Mouse (Mus musculus) T-helper 17 cell (primary cell): ENCODE data around the gene Plbd2.
"Not testable (repeated sequence)": the region's sequence is repeated elsewhere in the genome, so short reads cannot be mapped to it uniquely, and the experiment has no call there.

Experiments
- in situ Hi-C, 2 experiments: fragments of 300-600 bp; cut with MboI, MseI; formaldehyde crosslinking; loops; 1 replicate in 1 of 2; 2 replicates in 1 of 2; pipeline ENCODE4 v1.15.1; 2025; ENCODE audit warnings: high pct_unique_total_duplicates in 2 of 2

Plbd2 gene

GRCm38 (mm10) chr5:120511643-120512220, 8.3 kb upstream of the Plbd2 start:
- in situ Hi-C loops, result no loop called here

GRCm38 (mm10) chr5:120510982-120511642, 7.7 kb upstream of the Plbd2 start, which contains the start of gene Slc8b1:
Slc8b1 (plus strand) TSS chr5:120511168.
- in situ Hi-C loops, result no loop called here

- in situ Hi-C loops, result loop anchor here in 1 of 2 experiments (5.0 kb wide), 1 partner anchor 100 kb away; no protein-coding TSS in a partner anchor
These were observed 3.9 kb upstream of the Plbd2 start for GRCm38 (mm10) chr5:120507311-120507710.

GRCm38 (mm10) chr5:120506490-120506889, 3.1 kb upstream of the Plbd2 start:
- in situ Hi-C loops, result loop anchor here in 1 of 2 experiments (5.0 kb wide), 1 partner anchor 101 kb away; no protein-coding TSS in a partner anchor

- in situ Hi-C loops, result loop anchor here in 1 of 2 experiments (5.0 kb wide), 1 partner anchor 102 kb away; no protein-coding TSS in a partner anchor
These were observed 2.4 kb upstream of the Plbd2 start for GRCm38 (mm10) chr5:120505781-120506180.

GRCm38 (mm10) chr5:120505368-120505767, 1.9 kb upstream of the Plbd2 start:
- in situ Hi-C loops, result loop anchor here in 1 of 2 experiments (5.0 kb wide), 1 partner anchor 102 kb away; no protein-coding TSS in a partner anchor

- in situ Hi-C loops, result no loop called here
These were observed 716 bp downstream of the Plbd2 start for GRCm38 (mm10) chr5:120502675-120503143.

- in situ Hi-C loops, result no loop called here
These were observed 1.2 kb downstream of the Plbd2 start for GRCm38 (mm10) chr5:120502147-120502621.

GRCm38 (mm10) chr5:120500609-120501008, 2.8 kb downstream of the Plbd2 start:
- in situ Hi-C loops, result not testable (repeated sequence)

- in situ Hi-C loops, result no loop called here
These were observed 4.2 kb downstream of the Plbd2 start for GRCm38 (mm10) chr5:120499202-120499601.

GRCm38 (mm10) chr5:120497071-120497470, 6.4 kb downstream of the Plbd2 start:
- in situ Hi-C loops, result no loop called here

- in situ Hi-C loops, result no loop called here
These were observed 7.7 kb downstream of the Plbd2 start for GRCm38 (mm10) chr5:120495703-120496226.

- in situ Hi-C loops, result no loop called here
These were observed 8.2 kb downstream of the Plbd2 start for GRCm38 (mm10) chr5:120495064-120495702.

- in situ Hi-C loops, result no loop called here
These were observed 9.5 kb downstream of the Plbd2 start for GRCm38 (mm10) chr5:120493873-120494395.

GRCm38 (mm10) chr5:120493440-120493839, 10.0 kb downstream of the Plbd2 start:
- in situ Hi-C loops, result no loop called here

- in situ Hi-C loops, result no loop called here
These were observed 11.0 kb downstream of the Plbd2 start for GRCm38 (mm10) chr5:120492437-120492836.

- in situ Hi-C loops, result no loop called here
These were observed 12.7 kb downstream of the Plbd2 start for GRCm38 (mm10) chr5:120490679-120491192.

GRCm38 (mm10) chr5:120487844-120488243, 15.6 kb downstream of the Plbd2 start:
- in situ Hi-C loops, result no loop called here

GRCm38 (mm10) chr5:120483399-120483798, 20.0 kb downstream of the Plbd2 start:
- in situ Hi-C loops, result no loop called here

GRCm38 (mm10) chr5:120481205-120481604, 22.2 kb downstream of the Plbd2 start:
- in situ Hi-C loops, result no loop called here

GRCm38 (mm10) chr5:120479538-120479937, 23.9 kb downstream of the Plbd2 start:
- in situ Hi-C loops, result no loop called here
